Mouse (Mus musculus) retina, embryonic 14.5 days (tissue): ENCODE data around the gene Mnt.
A peak's percentile ranks its signal among the peaks of the same experiment; 100 is the strongest.
"Not testable (repeated sequence)": the region's sequence is repeated elsewhere in the genome, so short reads cannot be mapped to it uniquely, and the experiment has no call there.

ENCODE experiments used
- DNase-seq: peaks from one replicate; pipeline ENCODE4 v3.0.0-alpha.2; 2015; ENCODE audit warnings: low spot score

Gene Mnt

GRCm38 (mm10) chr11:74830256-74831161, at the start of gene Mnt:
Gene Mnt (plus strand): TSS chr11:74830920.
- DNase-seq, result peak; percentile 98

GRCm38 (mm10) chr11:74792874-74793273, 37.8 kb upstream of the Mnt start:
- no peak for DNase-seq

- DNase-seq, result no peak
These were observed 30.1 kb upstream of the Mnt start for GRCm38 (mm10) chr11:74800658-74801057.

- DNase-seq, result no peak
These were observed 26.6 kb upstream of the Mnt start for GRCm38 (mm10) chr11:74804081-74804627.

- no peak for DNase-seq
These were observed 23.4 kb upstream of the Mnt start for GRCm38 (mm10) chr11:74807246-74807882.

- DNase-seq, result no peak
These were observed 22.4 kb upstream of the Mnt start for GRCm38 (mm10) chr11:74808251-74808853.

GRCm38 (mm10) chr11:74810134-74810533, 20.6 kb upstream of the Mnt start:
- no peak for DNase-seq

GRCm38 (mm10) chr11:74811027-74811426, 19.7 kb upstream of the Mnt start:
- DNase-seq, result not testable (repeated sequence)

- no peak for DNase-seq
These were observed 19.2 kb upstream of the Mnt start for GRCm38 (mm10) chr11:74811538-74811937.

- no peak for DNase-seq
These were observed 14.9 kb upstream of the Mnt start for GRCm38 (mm10) chr11:74815795-74816194.

- DNase-seq, result no peak
These were observed 9.8 kb upstream of the Mnt start for GRCm38 (mm10) chr11:74820921-74821320.

- peak; percentile 68 for DNase-seq
These were observed 9.3 kb upstream of the Mnt start for GRCm38 (mm10) chr11:74821463-74821862.

- DNase-seq, result no peak
These were observed 7.8 kb upstream of the Mnt start for GRCm38 (mm10) chr11:74822746-74823440.

- no peak for DNase-seq
These were observed 4.6 kb upstream of the Mnt start for GRCm38 (mm10) chr11:74826151-74826550.

- no peak for DNase-seq
These were observed 4.0 kb upstream of the Mnt start for GRCm38 (mm10) chr11:74826702-74827101.

- no peak for DNase-seq
These were observed 2.8 kb upstream of the Mnt start for GRCm38 (mm10) chr11:74827791-74828403.

- no peak for DNase-seq
These were observed 2.3 kb upstream of the Mnt start for GRCm38 (mm10) chr11:74828404-74828931.

- no peak for DNase-seq
These were observed 1.7 kb upstream of the Mnt start for GRCm38 (mm10) chr11:74828965-74829550.

- DNase-seq, result peak; percentile 87
These were observed 908 bp upstream of the Mnt start for GRCm38 (mm10) chr11:74829812-74830211.

- DNase-seq, result peak; percentile 71
These were observed 478 bp downstream of the Mnt start for GRCm38 (mm10) chr11:74831191-74831605.
